Mouse (Mus musculus): ENCODE data around the gene Ctdsp1. TPM values are rescaled to one million over a fixed set of nuclear protein-coding genes. Genes with fewer than 3 reads are reported as not detected.

Ctdsp1 gene
- total RNA-seq, 4 experiments from 2014 or later, result 27.2 to 33.7 (median 29.5) TPM

- peak in 1 of 2 experiments; percentile 26 for DNase-seq (ENCODE audit: low spot score in 2 of 2)
Observed at GRCm38 (mm10) chr1:74439166-74439876, 48.0 kb downstream of the Ctdsp1 start.

GRCm38 (mm10) chr1:74444538-74444937 lies 53.2 kb downstream of the Ctdsp1 start:
- DNase-seq (ENCODE audit: low spot score in 2 of 2), result no peak

Small RNA genes lying within 50 kb of the gene (microRNA-seq; reads per million reads assigned to microRNA genes)
- 5,969 to 14,115 reads per million in 2 experiments for gene Mir26b

Other genes with a start within 250 kb of the Ctdsp1 start
- under 1 TPM in 1 of 4 experiments, not detected in 3; 0.14 TPM for gene Cxcr2, start 237.5 kb upstream of the Ctdsp1 start, total RNA-seq (2022)
- not detected for gene Cxcr1, start 196.9 kb upstream of the Ctdsp1 start, total RNA-seq (2022)
- 100 to 1,000 TPM; 212 to 241 (median 232) TPM for gene Arpc2, start 155.4 kb upstream of the Ctdsp1 start, total RNA-seq (2022)
- gene Gpbar1, start 113.0 kb upstream of the Ctdsp1 start, total RNA-seq (2022), result not detected
- gene Aamp, start 106.8 kb upstream of the Ctdsp1 start, total RNA-seq (2022), result 100 to 1,000 TPM; 138 to 159 (median 148) TPM
- 100 to 1,000 TPM; 162 to 185 (median 173) TPM for gene Pnkd, start 106.6 kb upstream of the Ctdsp1 start, total RNA-seq (2022)
- 10 to 100 TPM; 28.2 to 32.3 (median 31.4) TPM for gene Tmbim1, start 85.9 kb upstream of the Ctdsp1 start, total RNA-seq (2022)
- 1 to 10 TPM; 1.4 to 2.5 (median 1.8) TPM for gene Catip, start 29.4 kb upstream of the Ctdsp1 start, total RNA-seq (2022)
- 10 to 100 TPM in 2 of 4 experiments, 1 to 10 TPM in 2; 3.8 to 35.1 (median 15.5) TPM for gene Slc11a1, start 16.3 kb upstream of the Ctdsp1 start, total RNA-seq (2022)
- gene Vil1, start 17.9 kb downstream of the Ctdsp1 start, total RNA-seq (2022), result under 1 TPM; 0.57 to 0.74 (median 0.64) TPM
- gene Cnot9, start 114.5 kb downstream of the Ctdsp1 start, total RNA-seq (2022), result 10 to 100 TPM; 22.3 to 25.7 (median 24.0) TPM
- gene Plcd4, start 151.4 kb downstream of the Ctdsp1 start, total RNA-seq (2022), result 10 to 100 TPM; 11.3 to 14.4 (median 12.8) TPM
- 10 to 100 TPM; 22.2 to 26.1 (median 22.4) TPM for gene Usp37, start 152.8 kb downstream of the Ctdsp1 start, total RNA-seq (2022)
- 10 to 100 TPM; 31.2 to 34.2 (median 32.2) TPM for gene Zfp142, start 196.7 kb downstream of the Ctdsp1 start, total RNA-seq (2022)
- 10 to 100 TPM; 18.5 to 22.5 (median 22.1) TPM for gene Bcs1l, start 196.8 kb downstream of the Ctdsp1 start, total RNA-seq (2022)
- 10 to 100 TPM; 63.6 to 68.4 (median 65.9) TPM for gene Rnf25, start 209.9 kb downstream of the Ctdsp1 start, total RNA-seq (2022)
- 1 to 10 TPM; 3.4 to 7.4 (median 5.8) TPM for gene Stk36, start 209.9 kb downstream of the Ctdsp1 start, total RNA-seq (2022)

Measured in left cerebral cortex, adult 8-10 months (tissue).